Mouse (Mus musculus): ENCODE results near the gene Erg28.

Erg28 gene

DNA sequence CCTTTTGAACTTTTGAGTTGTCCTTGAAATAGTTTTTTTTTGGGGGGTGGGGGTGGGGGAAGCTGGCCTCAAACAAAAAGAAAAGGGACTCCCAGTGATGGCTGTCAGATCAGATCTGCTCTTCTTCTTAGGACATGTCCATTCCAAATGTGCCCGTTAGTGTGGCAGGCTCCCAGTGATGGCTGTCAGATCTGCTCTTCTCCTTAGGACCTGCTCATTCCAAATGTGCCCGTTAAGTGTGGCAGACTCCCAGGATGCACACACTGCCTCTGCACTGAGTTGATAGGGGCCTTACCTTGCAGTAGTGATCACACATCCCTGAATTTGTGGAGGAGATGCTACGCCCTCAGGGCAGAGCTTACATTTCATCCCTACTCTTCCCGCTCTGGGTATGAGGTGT is 32.2 kb downstream of the Erg28 start:
- Histone ChIP-seq H3K36me3 (ENCODE audit: control insufficient read depth, insufficient read depth, low read length, poor library complexity, severe bottlenecking) (no peaks in the 10 kb centered on the region), H3K27me3 (ENCODE audit: control insufficient read depth, insufficient read depth, low read length, poor library complexity, severe bottlenecking) (no peaks in the 10 kb centered on the region)
- DNase-seq (ENCODE audit: low read depth, low spot score) = no peak

DNA sequence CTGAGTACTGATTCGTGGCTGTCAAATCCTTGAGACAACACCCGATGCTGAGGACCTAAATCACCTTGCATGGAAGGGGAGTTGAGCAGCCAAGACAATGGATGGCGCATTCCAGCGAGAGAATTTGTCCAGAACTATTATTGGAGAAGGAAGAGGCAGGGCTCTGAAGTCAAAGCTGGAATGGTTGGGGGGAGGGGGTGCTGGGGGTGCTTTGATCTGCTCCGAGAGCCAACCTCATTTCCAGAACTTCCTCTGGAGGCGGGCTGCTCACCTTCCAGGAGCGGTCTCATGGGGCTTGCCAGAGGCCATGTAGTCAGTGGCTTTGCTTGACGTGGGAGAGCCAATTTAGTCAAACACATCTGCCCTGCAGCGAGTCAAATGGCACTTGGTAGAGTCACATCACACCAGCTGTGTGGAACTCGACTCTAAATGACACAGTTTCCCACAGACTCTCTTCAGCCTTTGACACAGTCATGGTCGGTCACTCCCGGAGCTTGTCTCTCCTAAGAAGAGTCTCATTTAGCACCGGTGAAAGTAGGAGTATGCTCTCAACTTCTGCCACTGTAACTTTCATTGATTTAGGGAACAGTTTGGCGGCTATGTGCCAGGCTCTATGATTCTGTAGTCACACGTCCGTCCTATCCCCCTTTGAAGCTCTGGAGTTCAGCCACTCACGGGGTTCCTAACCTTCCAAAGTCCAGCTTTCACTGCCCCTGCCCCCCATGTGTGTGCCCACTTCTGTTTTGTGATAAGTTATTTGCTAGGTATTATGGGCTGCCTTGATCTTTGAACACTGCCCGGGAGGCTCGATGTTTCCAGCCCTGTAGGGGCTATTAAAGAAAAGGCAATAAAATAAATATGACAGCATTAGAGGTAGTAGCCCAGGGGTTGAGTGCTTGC is 39.2 kb downstream of the Erg28 start:
- no peaks in the 10 kb centered on the region for H3K36me3 ChIP-seq (ENCODE audit: control insufficient read depth, insufficient read depth, low read length, poor library complexity, severe bottlenecking)
- H3K27me3 ChIP-seq (ENCODE audit: control insufficient read depth, insufficient read depth, low read length, poor library complexity, severe bottlenecking) = no peaks in the 10 kb centered on the region
- DNase-seq (ENCODE audit: low read depth, low spot score) = no peak

GRCm38 (mm10) chr12:85781606-85782005 is 42.7 kb downstream of the Erg28 start:
- Histone ChIP-seq H3K27me3 (ENCODE audit: control insufficient read depth, insufficient read depth, low read length, poor library complexity, severe bottlenecking) (no peaks in the 10 kb centered on the region), H3K36me3 (ENCODE audit: control insufficient read depth, insufficient read depth, low read length, poor library complexity, severe bottlenecking) (no peaks in the 10 kb centered on the region)
- DNase-seq (ENCODE audit: low read depth, low spot score) = no peak

DNA sequence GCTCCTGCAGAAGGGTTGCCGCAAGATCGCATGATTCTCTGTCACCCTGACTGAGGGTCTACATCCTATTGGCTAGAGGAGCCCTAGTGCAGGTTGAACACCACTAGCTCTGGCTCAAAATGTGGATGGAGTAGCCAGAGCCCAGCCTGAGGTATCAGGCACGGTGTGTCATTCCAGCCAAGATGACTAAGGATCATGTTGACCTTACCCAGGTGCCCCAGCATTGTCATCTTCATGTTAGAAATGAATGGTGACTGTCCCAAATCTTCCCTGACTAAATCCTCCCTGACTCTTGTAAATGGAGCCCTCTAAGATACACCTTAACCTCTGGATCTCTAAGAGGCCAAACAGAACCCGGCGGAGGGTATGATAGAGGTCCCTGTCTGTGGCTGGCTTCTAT is 44.6 kb downstream of the Erg28 start:
- DNase-seq (ENCODE audit: low read depth, low spot score) = no peak
- Histone ChIP-seq H3K27me3 (ENCODE audit: control insufficient read depth, insufficient read depth, low read length, poor library complexity, severe bottlenecking) (no peaks in the 10 kb centered on the region), H3K36me3 (ENCODE audit: control insufficient read depth, insufficient read depth, low read length, poor library complexity, severe bottlenecking) (no peaks in the 10 kb centered on the region)

- H3K36me3 ChIP-seq (ENCODE audit: control insufficient read depth, insufficient read depth, low read length, poor library complexity, severe bottlenecking) = no peaks in the 10 kb centered on the region
- H3K27me3 ChIP-seq (ENCODE audit: control insufficient read depth, insufficient read depth, low read length, poor library complexity, severe bottlenecking) = no peaks in the 10 kb centered on the region
- DNase-seq (ENCODE audit: low read depth, low spot score) = no peak
Measured at GRCm38 (mm10) chr12:85778962-85779361, 45.4 kb downstream of the Erg28 start.

- DNase-seq (ENCODE audit: low read depth, low spot score) = no peak
- Histone ChIP-seq H3K36me3 (ENCODE audit: control insufficient read depth, insufficient read depth, low read length, poor library complexity, severe bottlenecking) (no peaks in the 10 kb centered on the region), H3K27me3 (ENCODE audit: control insufficient read depth, insufficient read depth, low read length, poor library complexity, severe bottlenecking) (no peaks in the 10 kb centered on the region)
Measured at GRCm38 (mm10) chr12:85771356-85771755, 53.0 kb downstream of the Erg28 start.

GRCm38 (mm10) chr12:85767750-85768149 is 56.6 kb downstream of the Erg28 start:
- Histone ChIP-seq H3K27me3 (ENCODE audit: control insufficient read depth, insufficient read depth, low read length, poor library complexity, severe bottlenecking) (no peaks in the 10 kb centered on the region), H3K36me3 (ENCODE audit: control insufficient read depth, insufficient read depth, low read length, poor library complexity, severe bottlenecking) (no peaks in the 10 kb centered on the region)
- DNase-seq (ENCODE audit: low read depth, low spot score) = no peak

DNA sequence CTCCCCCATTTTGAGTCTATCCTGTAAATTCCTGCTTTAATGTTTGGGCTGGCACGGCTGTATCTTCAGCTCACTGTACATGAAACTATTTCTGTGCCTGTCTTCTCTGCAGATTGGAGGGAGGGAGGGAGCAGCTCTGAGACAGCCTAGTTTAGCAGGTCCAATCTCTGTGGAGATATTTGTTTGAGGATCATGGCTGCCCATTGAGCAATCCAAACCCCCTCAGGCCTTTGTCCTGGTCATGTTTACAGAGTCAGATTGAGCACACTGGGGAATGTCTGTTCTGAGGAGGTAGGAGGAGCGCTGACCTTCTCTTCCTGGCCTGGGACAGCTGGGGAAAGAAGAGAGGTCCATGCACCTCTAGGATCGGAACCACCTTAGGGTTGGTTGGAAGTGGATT is 58.1 kb downstream of the Erg28 start:
- Histone ChIP-seq H3K27me3 (ENCODE audit: control insufficient read depth, insufficient read depth, low read length, poor library complexity, severe bottlenecking) (no peaks in the 10 kb centered on the region), H3K36me3 (ENCODE audit: control insufficient read depth, insufficient read depth, low read length, poor library complexity, severe bottlenecking) (no peaks in the 10 kb centered on the region)
- DNase-seq (ENCODE audit: low read depth, low spot score) = no peak

All from splenic B cell, adult 2 months (primary cell).